9 mouse cellular contexts compared by ENCODE assay signal in genomic region chr6:91104765-91105399, GRCm38 (mm10). TPM values are rescaled to one million over a fixed set of nuclear protein-coding genes. Genes with fewer than 3 reads are reported as not detected.
DNase-seq lines count a peak whose midpoint lies in the region; ATAC-seq and TF ChIP-seq lines count a peak whose summit lies in the region.
"Had no signal": no experiment of that assay in that cellular context is flagged by ENCODE, and none has a peak within 500 bp of the region (broad histone marks: within the 10 kb centered on the region; RNA-seq: fewer than 3 reads in every experiment).

No protein-coding gene starts in this region.

- no peak overlapping the region for H3K4me3 ChIP-seq in liver, adult 2 months (ENCODE audit: insufficient read depth, low read depth, low read length)
- H3K4me3 ChIP-seq in midbrain, embryonic 13.5 days (replicated peaks): no peak overlapping the region
- H3K4me3 ChIP-seq: midbrain, embryonic 12.5 days had no signal

- no peak for ATAC-seq in midbrain, embryonic 13.5 days

- no peak overlapping the region for H3K9ac ChIP-seq in liver, adult 2 months (ENCODE audit: low read depth, low read length)
- no peak overlapping the region for H3K9ac ChIP-seq in midbrain, embryonic 13.5 days (replicated peaks)
- H3K9ac ChIP-seq: midbrain, embryonic 12.5 days had no signal

- H3K9me3 ChIP-seq in midbrain, embryonic 13.5 days: no peaks in the 10 kb centered on the region
- H3K9me3 ChIP-seq: midbrain, embryonic 12.5 days had no signal

- H3K4me1 ChIP-seq in liver, adult 2 months (ENCODE audit: control insufficient read depth, insufficient read depth, low read length): peaks cover 19% of the 10 kb centered on the region
- H3K4me1 ChIP-seq in midbrain, embryonic 13.5 days (replicated peaks): 0 out of 2 replicates have a peak, but pooled peaks cover 3% of the 10 kb centered on the region

- peak overlapping the region; percentile 62 for H3K27ac ChIP-seq in liver, adult 2 months (replicated peaks; ENCODE audit: insufficient read depth, low read depth, low read length)
- H3K27ac ChIP-seq in midbrain, embryonic 13.5 days: no peak overlapping the region
- H3K27ac ChIP-seq: midbrain, embryonic 12.5 days had no signal

- H3K27me3 ChIP-seq in liver, adult 2 months (ENCODE audit: control insufficient read depth, insufficient read depth, low read length): no peaks in the 10 kb centered on the region
- H3K27me3 ChIP-seq in midbrain, embryonic 13.5 days: no peaks in the 10 kb centered on the region
- H3K27me3 ChIP-seq: midbrain, embryonic 12.5 days had no signal

- no peak overlapping the region for H3K4me2 ChIP-seq in midbrain, embryonic 13.5 days (replicated peaks)
- H3K4me2 ChIP-seq: midbrain, embryonic 12.5 days had no signal

- H3K79me2 ChIP-seq in liver, adult 2 months (ENCODE audit: control insufficient read depth, insufficient read depth, low read length): peaks cover 8% of the 10 kb centered on the region; the same call in 1 of the 2 replicates

- H3K36me3 ChIP-seq in liver, adult 2 months (ENCODE audit: control insufficient read depth, insufficient read depth, low read length): peaks cover 2% of the 10 kb centered on the region; the same call in 1 of the 2 replicates
- H3K36me3 ChIP-seq in midbrain, embryonic 13.5 days: peaks cover 4% of the 10 kb centered on the region
- H3K36me3 ChIP-seq: midbrain, embryonic 12.5 days had no signal

- TF ChIP-seq POLR2A in liver, adult 2 months (IDR thresholded peaks at IDR 0.05; ENCODE audit: extremely low read depth, insufficient read depth, low read length): no peak

- TF ChIP-seq CTCF in liver, adult 2 months (IDR thresholded peaks at IDR 0.05; ENCODE audit: low read depth, low read length): no peak

- 54% methylated on average over 3 of the region's 3 CpGs for WGBS in liver, adult 2 months
- WGBS in midbrain, embryonic 13.5 days: 78% methylated on average over 3 of the region's 3 CpGs

- DNase-seq in adrenal gland, postnatal 10 days: peak; percentile 10
- DNase-seq in adrenal gland, adult 2 months: no peak
- peak; percentile 55 for DNase-seq in CD4-positive helper T cell, adult 2 months (ENCODE audit: low read depth, low spot score)
- peak; percentile 50 for DNase-seq in hindlimb bud, embryonic 11.5 days (ENCODE audit: extremely low spot score, low read depth, low spot score)
- DNase-seq in liver, adult 2 months (ENCODE audit: extremely low read depth, low read depth, low spot score): peak; percentile 77
- DNase-seq in spleen, adult 18-20 months: no peak
- DNase-seq in thymus, postnatal 4 days: no peak

RNA-seq across cellular contexts. Expression of gene Nup210, which starts 11.7 kb away (rescaled TPM):
- 10 to 100 TPM; 10.1 to 18.0 TPM for total RNA-seq in adrenal gland, postnatal 10 days (2021)
- 1 to 10 TPM; 4.1 to 4.5 TPM for total RNA-seq in adrenal gland, adult 2 months (2021)
- 6.3 and 6.7 TPM in 2 replicates for polyA plus RNA-seq in adrenal gland, adult 2 months (2012; rRNA removed)
- 12.2 and 14.9 TPM in 2 replicates for total RNA-seq in liver, adult 2 months (2014; rRNA removed)
- polyA plus RNA-seq in liver, adult 2 months (2012; rRNA removed): 13.8 and 18.3 TPM in 2 replicates
- polyA plus RNA-seq in midbrain, embryonic 13.5 days (2015; fragmentation: Nextera tagmentation; extraction: Ambion mirVana): 17.3 and 18.8 TPM in 2 replicates

RNA-seq across cellular contexts. Expression of gene Hdac11, which starts 51.6 kb away (rescaled TPM):
- 10 to 100 TPM in 1 of 2 experiments, 1 to 10 TPM in 1; 9.7 to 12.3 TPM for total RNA-seq in adrenal gland, postnatal 10 days (2021)
- total RNA-seq in adrenal gland, adult 2 months (2021): 10 to 100 TPM in 1 of 2 experiments, 1 to 10 TPM in 1; 6.9 to 14.6 TPM
- polyA plus RNA-seq in adrenal gland, adult 2 months (2012; rRNA removed): 8.1 and 11.8 TPM in 2 replicates
- 37.2 and 42.9 TPM in 2 replicates for total RNA-seq in liver, adult 2 months (2014; rRNA removed)
- 58.4 and 60.5 TPM in 2 replicates for polyA plus RNA-seq in liver, adult 2 months (2012; rRNA removed)
- polyA plus RNA-seq in midbrain, embryonic 13.5 days (2015; fragmentation: Nextera tagmentation; extraction: Ambion mirVana): 28.8 and 32.1 TPM in 2 replicates

Comparison
In these comparisons a context has a peak if more than half of its experiments do, and no peak if none do; other contexts are left out.
1. DNase-seq: peak in adrenal gland, postnatal 10 days (single experiment), CD4-positive helper T cell, adult 2 months (single experiment), hindlimb bud, embryonic 11.5 days (single experiment) and liver, adult 2 months (single experiment); none in adrenal gland, adult 2 months (single experiment), spleen, adult 18-20 months (0 of 2) and thymus, postnatal 4 days (single experiment).